Mouse (Mus musculus) bone marrow macrophage, adult 2 months (primary cell): ENCODE results near the gene Zfp69. TPM values are rescaled to one million over a fixed set of nuclear protein-coding genes. Genes with fewer than 3 reads are reported as not detected.

ENCODE experiments used
- H3K27ac ChIP-seq: 2 replicates; pipeline ENCODE4 v1.5.1; 2012; ENCODE audit warnings: low read depth, low read length; ENCODE audit not compliant: insufficient read depth
- H3K4me1 ChIP-seq: 2 replicates; pipeline ENCODE4 v1.6.1; 2012; ENCODE audit warnings: low read length; ENCODE audit not compliant: control insufficient read depth, insufficient read depth
- H3K4me3 ChIP-seq: 2 replicates; pipeline ENCODE4 v1.5.1; 2012; ENCODE audit warnings: mild to moderate bottlenecking, low read length, moderate library complexity; ENCODE audit not compliant: insufficient read depth
- CTCF ChIP-seq: IDR thresholded peaks from 2 replicates; pipeline ENCODE4 v1.5.1; 2012; ENCODE audit warnings: low read depth, mild to moderate bottlenecking, low read length, moderate library complexity
- POLR2A ChIP-seq: IDR thresholded peaks from 2 replicates; pipeline ENCODE4 v1.6.1; 2012; ENCODE audit warnings: mild to moderate bottlenecking, low read depth, low read length, borderline replicate concordance
- polyA plus RNA-seq: library from polyadenylated mRNA; stranded (reverse); fragments of >200 nt; gene quantifications from 2 replicates; pipeline ENCODE4 v1.2.4, GENCODE M21; 2012; ENCODE audit not compliant: missing spikeins, insufficient read depth, insufficient read length

Gene Zfp69
- polyA plus RNA-seq, 1 experiment: 2.4 TPM

GRCm38 (mm10) chr4:120909558-120910150 lies 41.8 kb downstream of the Zfp69 start:
- Histone ChIP-seq H3K4me3 (no peak overlapping the region), H3K27ac (no peak overlapping the region), H3K4me1 (peaks cover 13% of the 10 kb centered on the region)
- TF ChIP-seq CTCF: peak; percentile 77
- TF ChIP-seq POLR2A: no peak

GRCm38 (mm10) chr4:120905644-120906043 lies 45.9 kb downstream of the Zfp69 start:
- no peak for TF ChIP-seq CTCF
- no peak for TF ChIP-seq POLR2A

GRCm38 (mm10) chr4:120904533-120904932 lies 47.0 kb downstream of the Zfp69 start:
- Histone ChIP-seq H3K27ac (no peak overlapping the region), H3K4me3 (no peak overlapping the region), H3K4me1 (0 out of 2 replicates have a peak, but pooled peaks cover under 1% of the 10 kb centered on the region)
- no peak for TF ChIP-seq POLR2A
- TF ChIP-seq CTCF: no peak

More at GRCm38 (mm10) chr4:120905644-120906043, 45.9 kb downstream of the Zfp69 start:
- Histone ChIP-seq H3K27ac (no peak overlapping the region), H3K4me3 (no peak overlapping the region), H3K4me1 (0 out of 2 replicates have a peak, but pooled peaks cover 3% of the 10 kb centered on the region)

GRCm38 (mm10) chr4:120895810-120896584 lies 55.5 kb downstream of the Zfp69 start:
- H3K4me3 ChIP-seq: no peak overlapping the region
- TF ChIP-seq CTCF (no peak), POLR2A (no peak)
- H3K27ac ChIP-seq: no peak overlapping the region
- H3K4me1 ChIP-seq: no peaks in the 10 kb centered on the region

GRCm38 (mm10) chr4:120895226-120895625 lies 56.3 kb downstream of the Zfp69 start:
- H3K4me3 ChIP-seq: no peak overlapping the region
- TF ChIP-seq CTCF (no peak), POLR2A (no peak)
- H3K27ac ChIP-seq: no peak overlapping the region
- no peaks in the 10 kb centered on the region for H3K4me1 ChIP-seq

GRCm38 (mm10) chr4:120894584-120894983 lies 56.9 kb downstream of the Zfp69 start:
- no peak for TF ChIP-seq CTCF
- TF ChIP-seq POLR2A: no peak
- no peaks in the 10 kb centered on the region for H3K4me1 ChIP-seq

GRCm38 (mm10) chr4:120893656-120894401 lies 57.7 kb downstream of the Zfp69 start:
- TF ChIP-seq POLR2A: no peak
- TF ChIP-seq CTCF: no peak
- no peaks in the 10 kb centered on the region for H3K4me1 ChIP-seq
- H3K27ac ChIP-seq: no peak overlapping the region
- no peak overlapping the region for H3K4me3 ChIP-seq

More at GRCm38 (mm10) chr4:120894584-120894983, 56.9 kb downstream of the Zfp69 start:
- H3K4me3 ChIP-seq: no peak overlapping the region
- no peak overlapping the region for H3K27ac ChIP-seq

GRCm38 (mm10) chr4:120892516-120892915 lies 59.0 kb downstream of the Zfp69 start:
- no peak for TF ChIP-seq CTCF
- TF ChIP-seq POLR2A: no peak

GRCm38 (mm10) chr4:120891960-120892359 lies 59.5 kb downstream of the Zfp69 start:
- Histone ChIP-seq H3K27ac (no peak overlapping the region), H3K4me1 (no peaks in the 10 kb centered on the region), H3K4me3 (no peak overlapping the region)
- TF ChIP-seq CTCF (no peak), POLR2A (no peak)

More at GRCm38 (mm10) chr4:120892516-120892915, 59.0 kb downstream of the Zfp69 start:
- Histone ChIP-seq H3K4me3 (no peak overlapping the region), H3K4me1 (no peaks in the 10 kb centered on the region), H3K27ac (no peak overlapping the region)
